Mouse (Mus musculus) skeletal muscle tissue, adult 2 months (tissue): ENCODE measurements around the gene Aldh3b2.
A peak's percentile ranks its signal among the peaks of the same experiment; 100 is the strongest.

Source experiments
- DNase-seq: peaks from one replicate; pipeline ENCODE4 v3.0.0-alpha.2; 2012; ENCODE audit warnings: low read depth, low spot score

Gene Aldh3b2

DNA sequence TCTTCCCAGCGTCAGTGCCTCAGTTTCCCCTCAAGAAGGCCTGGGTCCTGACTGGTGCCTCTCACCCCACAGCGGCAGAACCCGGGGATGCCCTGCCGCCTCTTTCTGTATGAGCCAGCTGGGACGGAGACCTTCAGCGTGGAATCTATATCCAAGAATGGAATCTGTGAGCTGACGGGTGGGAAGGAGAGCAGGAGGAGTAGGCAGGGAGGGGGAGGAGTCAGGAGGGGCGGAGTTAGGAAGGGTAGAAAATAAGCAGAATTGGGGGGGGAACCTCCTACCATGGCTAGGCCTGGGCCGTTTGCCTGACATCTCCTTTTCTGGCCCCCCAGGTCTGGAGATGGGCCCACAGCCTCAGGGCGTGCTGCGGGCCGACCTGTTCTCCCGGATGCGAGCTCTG is 15.9 kb downstream of the Aldh3b2 start:
- DNase-seq: no peak

DNA sequence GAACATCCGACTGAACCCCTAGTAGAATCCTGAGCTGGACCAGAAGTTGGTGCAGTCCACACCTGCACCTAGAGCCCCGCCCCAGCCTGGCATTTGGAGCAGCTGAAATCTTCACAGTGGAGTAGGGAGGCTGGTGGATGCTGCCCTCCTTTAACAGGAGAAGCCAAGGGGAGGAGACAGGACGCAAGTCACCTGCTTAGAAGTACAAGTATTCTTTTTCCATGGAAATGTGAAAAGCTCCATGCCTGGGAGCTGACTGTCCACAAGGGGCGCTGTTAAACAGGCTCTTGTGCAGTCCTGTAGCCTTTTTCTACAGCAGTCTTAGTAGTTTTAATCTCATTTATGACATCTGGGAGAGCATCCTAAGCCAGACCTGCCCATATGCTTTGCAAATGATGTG is 16.6 kb downstream of the Aldh3b2 start:
- no peak for DNase-seq

DNA sequence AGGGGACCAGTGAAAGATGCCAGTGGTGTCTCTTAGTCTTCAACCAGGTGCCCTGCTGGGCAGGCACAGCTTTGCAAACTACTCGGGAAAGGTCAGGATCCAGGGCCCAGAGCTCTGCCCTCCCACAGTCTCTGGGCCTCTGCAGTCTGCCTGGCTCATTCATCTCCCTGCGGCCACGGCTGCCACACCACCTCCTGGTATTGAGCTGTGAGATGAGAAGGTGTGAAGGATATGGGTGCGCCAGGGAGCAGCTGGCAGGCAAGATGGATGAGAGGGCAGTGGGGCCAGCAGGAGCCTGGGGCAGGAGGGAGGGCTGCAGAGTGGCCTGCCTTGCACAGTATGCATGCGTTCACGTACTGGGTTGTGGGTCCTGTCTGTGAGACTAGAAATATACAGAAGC is 18.7 kb downstream of the Aldh3b2 start:
- no peak for DNase-seq

DNA sequence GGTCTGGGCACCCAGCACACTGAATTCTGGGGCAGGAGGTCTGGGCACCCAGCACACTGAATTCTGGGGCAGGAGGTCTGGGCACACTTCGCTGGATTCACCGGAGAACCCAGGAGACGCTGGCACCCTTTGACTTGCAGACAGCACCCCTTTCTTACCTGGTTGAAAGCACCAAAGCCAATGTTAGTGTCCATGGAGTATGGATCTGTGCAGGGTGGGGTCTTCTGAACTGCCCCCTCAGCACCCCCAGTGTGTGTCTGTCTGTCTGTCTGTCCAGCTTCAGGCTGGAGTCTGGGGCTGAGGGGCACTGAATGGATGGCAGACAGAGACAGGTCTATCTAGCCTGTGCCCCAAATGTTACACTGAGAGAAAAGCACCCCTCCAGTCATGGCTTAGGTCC is 19.4 kb downstream of the Aldh3b2 start:
- DNase-seq: no peak

DNA sequence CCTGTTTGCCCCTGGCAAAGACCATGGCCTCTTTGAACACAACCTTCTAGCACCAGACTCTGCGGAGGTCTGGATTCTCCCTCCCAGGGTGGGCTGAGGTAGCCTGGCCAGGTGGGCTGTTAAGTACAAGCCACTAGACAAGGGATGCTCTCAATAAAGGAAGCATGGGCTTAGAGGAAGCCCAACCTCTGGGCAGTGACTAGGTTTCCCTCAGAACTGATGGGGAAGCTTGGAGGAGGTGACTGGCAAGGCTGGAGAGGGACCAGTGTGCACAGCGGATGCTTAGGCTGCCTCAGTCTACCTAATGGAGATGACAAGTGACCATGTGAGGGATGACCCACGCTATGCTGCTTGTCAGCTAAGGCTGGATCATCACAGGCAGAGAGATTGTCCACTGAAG is 19.8 kb downstream of the Aldh3b2 start:
- no peak for DNase-seq

DNA sequence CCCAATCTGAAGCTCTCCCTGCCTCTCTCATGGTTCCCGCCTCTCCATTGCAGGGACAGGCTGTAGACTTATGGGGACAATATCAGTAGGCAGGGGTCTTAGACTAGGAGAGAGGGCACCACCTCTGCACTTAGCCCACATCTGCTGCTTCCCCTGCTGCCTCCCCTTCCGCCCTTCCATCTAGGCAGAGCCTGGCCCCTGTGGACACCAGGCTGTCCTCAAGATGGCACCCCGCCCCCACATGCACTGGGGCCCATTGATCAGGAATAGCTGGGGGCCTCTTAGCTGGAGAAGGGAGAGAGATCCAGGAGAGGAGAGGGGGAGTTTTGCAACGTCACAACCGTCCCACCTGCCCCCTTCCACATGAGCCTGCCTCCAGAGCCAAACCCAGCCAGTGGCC is 20.3 kb downstream of the Aldh3b2 start, which contains the start of gene Tbx10:
TSS of gene Tbx10 (plus strand) at position 337 of the 400 bp plus-strand sequence.
- no peak for DNase-seq

DNA sequence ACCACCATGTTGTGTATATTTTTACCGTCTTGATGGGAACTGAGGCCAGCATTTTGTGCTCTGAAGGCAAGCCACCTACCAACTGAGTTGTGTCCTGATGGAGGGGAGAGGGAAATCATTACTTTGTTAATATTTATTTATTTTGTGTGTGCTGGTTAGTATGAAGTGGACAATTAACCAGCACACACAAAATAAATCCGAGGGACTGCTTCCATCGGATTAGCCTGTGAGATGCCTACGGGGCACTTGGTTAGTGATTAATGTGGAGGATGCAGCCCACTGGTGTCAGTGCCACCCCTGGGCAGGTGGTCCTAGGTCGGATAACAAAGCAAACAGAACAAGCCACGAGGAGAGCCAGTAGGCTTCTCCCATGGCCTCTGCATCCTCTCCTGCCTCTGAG is 22.8 kb downstream of the Aldh3b2 start:
- DNase-seq: no peak

DNA sequence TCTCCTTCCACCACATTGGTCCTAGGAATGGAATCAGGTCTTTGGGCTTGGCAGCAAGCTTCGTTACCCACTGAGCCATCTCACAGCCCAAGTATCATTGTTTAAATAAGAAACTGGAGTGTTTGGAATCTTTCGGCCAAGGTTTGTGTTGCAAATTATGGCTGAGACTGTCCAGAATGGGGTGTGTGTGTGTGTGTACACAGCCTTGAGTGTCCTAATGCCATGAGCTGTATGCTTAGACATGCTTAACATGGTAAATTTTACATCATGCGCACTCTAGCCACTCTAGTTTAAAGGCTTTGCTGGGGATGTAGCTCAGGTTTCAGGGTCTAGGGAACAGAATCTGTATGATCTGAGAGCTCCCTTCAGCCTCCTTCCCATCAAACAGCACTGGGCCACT is 23.4 kb downstream of the Aldh3b2 start:
- no peak for DNase-seq

DNA sequence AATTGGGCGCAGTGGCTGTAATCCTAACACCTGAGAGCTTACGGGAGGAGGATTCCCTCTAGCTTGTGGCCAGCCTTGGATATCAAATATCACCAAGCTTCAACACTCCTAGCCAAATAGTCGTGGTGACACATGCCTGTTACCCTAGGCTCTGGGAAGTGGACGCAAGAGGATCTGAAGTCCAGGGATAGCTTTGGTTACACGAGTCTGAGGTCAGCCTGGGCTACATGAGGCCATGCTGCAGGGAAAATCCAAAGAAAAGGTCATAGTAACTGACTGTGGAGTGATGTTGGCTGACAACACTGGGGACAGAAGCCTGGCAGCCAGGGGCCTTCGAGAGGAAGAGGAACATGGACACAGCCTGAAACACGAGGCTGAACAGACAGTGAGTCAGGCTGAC is 24.0 kb downstream of the Aldh3b2 start:
- DNase-seq: peak; percentile 67

DNA sequence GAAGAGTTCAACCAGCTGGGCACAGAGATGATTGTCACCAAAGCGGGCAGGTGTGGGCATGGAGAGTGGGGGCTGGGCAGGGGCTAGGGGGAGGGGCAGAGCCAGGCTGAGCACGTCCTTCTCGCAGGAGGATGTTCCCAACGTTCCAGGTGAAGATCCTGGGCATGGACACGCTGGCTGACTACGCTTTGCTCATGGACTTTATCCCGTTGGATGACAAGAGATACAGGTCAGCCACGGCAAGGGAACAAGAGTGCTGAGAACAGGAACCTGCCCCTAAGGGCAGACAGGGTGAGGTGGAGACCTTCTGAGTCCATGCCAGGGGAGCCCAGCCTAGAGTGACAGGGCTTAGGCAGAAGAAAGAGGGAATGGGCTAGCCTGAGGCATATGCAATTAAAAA is 24.6 kb downstream of the Aldh3b2 start:
- no peak for DNase-seq

DNA sequence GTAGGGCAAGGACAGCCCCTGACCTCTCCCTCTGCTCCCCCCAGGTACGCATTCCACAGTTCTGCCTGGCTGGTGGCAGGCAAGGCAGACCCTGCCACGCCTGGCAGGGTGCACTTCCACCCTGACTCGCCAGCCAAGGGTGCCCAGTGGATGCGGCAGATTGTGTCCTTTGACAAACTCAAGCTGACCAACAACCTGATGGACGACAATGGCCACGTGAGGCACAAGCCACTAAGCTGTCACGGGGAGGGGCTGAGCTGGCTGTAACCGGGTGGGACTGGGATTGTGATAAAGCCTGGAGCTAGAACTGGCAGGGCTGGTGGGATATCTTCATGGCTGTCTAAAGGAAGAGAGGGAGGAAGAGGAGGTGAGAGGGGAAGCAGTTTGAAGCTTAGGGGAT is 25.1 kb downstream of the Aldh3b2 start:
- no peak for DNase-seq

DNA sequence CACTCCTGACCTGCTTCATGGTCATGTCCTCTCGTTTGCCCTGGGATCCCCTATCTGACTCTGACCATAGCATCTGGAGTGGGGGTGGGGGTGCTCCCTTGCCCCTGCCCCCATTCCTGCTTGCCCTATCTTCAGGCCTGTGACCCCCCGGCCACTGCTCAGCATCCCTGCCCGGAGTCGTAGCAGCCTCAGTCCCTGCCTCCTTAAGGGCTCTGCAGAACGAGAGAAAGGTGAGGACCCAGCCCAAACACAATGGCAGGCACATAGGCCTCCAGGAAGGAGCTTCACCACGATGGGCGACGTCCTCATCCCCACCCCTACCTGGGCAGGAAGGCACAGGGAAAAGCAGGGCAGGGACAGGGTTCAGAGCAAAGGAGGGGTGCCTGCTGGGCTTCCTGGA is 26.2 kb downstream of the Aldh3b2 start:
- DNase-seq: no peak

DNA sequence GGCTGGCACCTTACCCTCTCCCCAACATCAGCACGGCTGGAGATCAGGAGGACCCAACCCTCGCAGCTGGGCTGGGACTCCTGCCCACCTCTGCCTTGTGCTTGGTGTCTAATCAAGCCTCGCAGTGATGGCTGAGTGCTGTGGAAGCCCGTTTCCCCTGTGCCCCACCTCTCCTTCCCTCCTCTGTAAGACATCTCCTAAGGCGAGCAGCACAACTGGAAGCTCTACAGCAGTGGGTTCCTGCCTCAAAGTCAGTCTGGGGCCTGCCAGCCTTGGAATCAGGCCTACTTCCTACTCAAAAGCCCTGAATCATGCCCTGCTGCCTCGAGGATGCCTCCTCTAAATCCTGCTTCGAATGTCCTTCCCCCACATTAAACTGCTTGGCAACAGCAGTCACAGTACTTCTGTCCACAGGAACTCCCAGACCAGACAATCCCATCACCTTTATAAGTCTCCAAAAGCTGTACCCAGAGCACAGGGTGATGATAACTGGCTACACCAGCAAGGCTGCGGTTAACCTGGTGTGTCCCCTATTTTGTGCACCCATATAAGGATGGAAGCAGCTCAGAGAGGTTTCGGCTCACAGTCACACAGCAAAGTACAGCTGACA is 27.1 kb downstream of the Aldh3b2 start:
- no peak for DNase-seq

DNA sequence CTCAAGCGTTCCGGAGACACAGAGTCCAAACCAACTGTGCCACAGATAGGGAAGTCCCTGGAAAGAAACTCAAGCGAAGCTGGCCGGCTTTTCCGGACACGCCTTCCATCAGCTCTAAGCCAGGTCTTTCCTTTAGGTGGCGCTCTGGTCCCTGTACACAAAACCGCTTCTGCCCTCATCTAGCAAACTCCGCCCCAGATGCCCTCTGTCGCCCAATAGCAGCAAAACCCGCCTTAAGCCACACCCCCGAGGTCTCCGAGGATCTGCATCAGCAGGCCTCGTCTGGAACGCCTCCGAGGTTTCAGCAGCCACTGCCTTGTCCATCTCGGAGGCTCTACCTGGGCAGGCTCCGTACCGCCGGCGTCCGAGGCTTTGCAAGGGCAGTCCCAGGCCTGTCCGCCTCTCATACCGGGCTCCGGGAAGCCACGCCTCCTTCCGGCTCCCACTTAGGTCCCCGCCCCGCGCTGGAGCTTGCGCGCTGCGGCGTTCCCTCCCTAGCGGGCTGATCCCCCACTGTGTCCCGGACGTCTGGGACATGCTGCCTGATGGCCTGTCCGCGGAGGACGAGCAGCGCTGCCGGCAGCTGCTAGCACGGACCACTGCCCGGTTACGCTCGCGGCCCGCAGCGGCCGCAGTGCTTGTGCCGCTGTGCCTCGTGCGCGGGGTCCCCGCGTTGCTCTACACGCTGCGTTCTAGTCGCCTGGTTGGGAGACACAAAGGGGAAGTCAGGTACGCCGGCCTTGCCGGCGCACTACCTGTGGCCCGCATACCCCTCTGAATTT is 28.2 kb downstream of the Aldh3b2 start, which contains the start of the genes Nudt8 and Gm49405:
TSS of gene Nudt8 (plus strand) at position 462 of the 782 bp plus-strand sequence.
TSS of gene Gm49405 (plus strand) at position 508 of the 782 bp plus-strand sequence.
- DNase-seq: peak; percentile 95

DNA sequence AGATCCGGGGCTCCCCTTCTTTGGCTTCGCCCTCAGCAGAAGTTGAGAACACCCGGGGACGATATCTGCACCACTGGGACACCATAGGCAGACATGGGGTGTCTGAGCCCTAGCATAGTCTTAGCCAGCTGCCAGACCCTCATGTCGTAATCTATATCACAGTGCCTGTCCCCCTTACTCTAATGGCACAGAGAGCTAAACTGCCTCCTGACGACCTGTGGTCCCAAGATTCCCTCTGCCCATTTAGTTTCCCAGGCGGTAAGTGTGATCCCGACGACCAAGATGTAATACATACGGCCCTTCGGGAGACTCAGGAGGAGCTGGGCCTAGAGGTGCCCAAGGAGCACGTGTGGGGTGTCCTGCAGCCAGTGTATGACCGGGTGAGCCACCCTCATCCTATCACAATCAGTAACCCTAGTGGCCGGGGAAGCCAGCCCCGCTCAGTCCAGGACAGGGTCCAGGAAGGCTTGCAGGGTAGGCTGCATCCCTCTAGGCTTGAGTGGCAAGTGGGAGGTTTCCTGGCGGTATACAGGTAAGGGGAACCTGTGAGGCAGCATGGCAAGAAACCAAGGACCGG is 28.9 kb downstream of the Aldh3b2 start:
- DNase-seq: no peak

DNA sequence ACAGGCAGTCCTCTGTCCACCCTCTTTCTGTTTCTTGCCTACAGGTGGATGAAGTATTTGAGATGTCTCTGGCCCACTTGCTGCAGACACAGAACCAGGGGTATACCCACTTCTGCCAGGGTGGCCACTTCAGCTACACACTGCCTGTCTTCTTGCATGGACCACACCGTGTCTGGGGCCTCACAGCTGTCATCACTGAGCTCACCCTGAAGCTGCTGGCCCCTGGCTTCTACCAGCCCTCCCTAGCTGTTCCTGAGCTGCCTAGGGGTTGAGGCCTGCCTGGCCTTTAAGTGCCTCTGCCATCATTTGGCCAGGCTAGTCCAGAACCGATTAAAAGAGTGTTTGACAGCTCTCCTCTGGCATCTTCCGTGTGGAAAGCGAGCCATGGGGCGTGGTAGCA is 29.6 kb downstream of the Aldh3b2 start:
- no peak for DNase-seq

DNA sequence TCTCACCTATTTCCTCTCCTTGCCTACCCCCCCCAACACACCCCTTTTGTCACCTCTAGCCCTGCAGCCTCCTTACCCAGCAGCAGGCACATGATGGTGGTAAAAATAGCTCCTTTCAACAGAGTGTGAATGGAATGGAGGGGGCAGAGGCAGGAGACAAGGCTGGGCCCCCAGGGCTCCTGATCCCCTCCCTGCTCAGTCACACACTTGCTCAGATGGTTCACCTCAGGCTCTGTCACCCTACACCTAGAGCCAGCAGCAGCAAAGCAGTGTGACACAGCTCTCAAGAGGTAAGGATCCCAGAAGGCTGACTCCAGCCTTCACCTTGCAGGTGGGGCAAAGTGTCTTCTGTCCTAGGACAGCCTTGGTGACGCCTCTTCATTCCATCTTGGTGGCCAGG is 31.0 kb downstream of the Aldh3b2 start, which contains the start of gene Doc2g:
TSS of gene Doc2g (plus strand) at position 202 of the 400 bp plus-strand sequence.
- no peak for DNase-seq

DNA sequence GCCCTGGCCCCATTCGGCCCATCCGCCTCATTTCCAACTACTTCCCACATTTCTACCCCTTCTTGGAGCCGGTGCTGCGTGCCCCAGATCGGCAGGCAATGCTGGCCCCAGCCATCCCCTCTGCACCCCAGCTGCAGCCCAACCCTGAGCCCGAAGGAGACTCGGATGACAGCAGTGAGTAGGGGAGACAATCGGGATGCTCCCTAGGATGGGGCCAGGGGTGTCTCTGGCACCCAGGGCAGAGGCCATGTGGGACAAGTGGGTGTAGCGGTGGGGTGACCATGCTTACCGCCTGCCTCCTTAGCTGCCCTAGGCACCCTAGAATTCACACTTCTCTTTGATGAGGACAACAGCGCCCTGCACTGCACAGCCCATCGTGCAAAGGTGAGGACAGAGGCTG is 31.5 kb downstream of the Aldh3b2 start:
- DNase-seq: no peak

DNA sequence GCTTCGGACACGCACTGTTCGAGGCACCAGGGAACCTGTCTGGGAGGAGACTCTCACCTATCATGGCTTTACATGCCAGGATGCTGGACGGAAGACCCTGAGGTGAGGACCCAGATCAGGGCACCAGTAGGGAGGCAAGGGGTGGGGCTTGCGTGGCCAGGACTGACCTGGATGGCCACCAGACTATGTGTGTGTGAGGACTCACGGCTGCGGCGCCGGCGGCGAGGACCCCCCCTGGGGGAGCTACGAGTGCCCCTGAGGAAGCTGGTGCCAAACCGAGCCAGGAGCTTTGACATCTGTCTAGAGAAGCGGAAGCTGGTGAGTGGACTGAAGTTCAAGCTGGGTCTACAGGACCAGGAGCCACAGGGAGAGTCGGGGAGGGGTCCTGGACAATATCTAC is 32.2 kb downstream of the Aldh3b2 start:
- no peak for DNase-seq

DNA sequence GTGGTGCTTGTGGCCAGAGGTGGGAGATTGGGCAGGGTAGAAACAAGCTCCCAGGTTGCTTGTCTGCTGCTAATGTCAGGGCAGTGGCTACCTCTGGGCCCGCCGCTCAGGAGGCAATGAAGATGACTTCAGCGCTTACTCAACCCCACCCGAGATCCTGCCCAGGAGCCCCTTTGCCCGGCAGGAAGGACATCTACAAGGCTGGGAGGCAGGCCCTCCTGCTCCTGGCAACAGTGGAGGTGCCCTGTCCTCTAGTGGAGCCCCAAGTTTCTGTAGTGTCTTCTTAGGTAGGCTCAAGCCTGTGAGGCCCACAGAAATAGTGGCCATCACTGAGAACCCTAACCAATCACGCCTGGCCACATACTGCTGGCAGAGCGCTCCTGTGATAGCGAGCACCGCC is 33.0 kb downstream of the Aldh3b2 start:
- DNase-seq: no peak

DNA sequence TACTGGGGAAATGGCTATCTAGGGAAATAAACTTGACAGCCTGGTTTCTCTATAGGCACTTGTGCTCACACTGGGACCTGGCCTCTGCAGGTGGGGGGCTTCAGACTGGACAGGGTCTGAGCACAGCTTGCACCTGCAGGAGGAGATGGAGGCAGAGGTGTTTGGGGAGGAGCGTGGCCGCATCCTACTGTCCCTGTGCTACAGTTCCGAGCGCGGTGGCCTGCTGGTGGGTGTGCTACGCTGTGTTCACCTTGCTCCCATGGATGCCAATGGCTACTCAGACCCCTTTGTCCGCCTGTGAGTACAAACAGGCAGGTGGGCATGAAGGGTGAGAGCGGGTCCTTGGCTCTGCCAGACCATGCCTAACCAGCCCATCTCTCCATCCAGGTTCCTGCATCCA is 33.8 kb downstream of the Aldh3b2 start:
- DNase-seq: no peak

DNA sequence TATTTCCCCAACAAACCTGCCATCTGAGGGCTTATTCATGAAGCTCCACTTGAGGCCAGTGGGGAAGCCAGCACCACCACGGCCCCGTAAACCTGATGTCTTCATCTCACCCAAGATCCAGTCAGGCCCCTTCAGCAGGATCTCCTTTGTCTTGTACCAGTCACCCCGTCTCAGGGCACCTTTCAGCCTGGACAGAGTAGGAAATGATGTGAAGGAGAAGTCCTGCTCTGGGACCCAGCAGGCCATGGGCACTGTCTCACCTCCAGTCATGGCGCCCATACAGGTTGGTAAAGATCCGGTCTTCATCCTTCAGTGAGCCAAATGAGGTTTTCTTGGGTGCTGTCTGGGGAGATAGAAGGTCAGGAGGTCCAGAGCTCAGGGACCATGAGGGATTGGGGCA is 39.0 kb downstream of the Aldh3b2 start:
- no peak for DNase-seq
